Mouse (Mus musculus) heart, embryonic 14.5 days (tissue): ENCODE measurements around the gene Fam8a1. TPM values are rescaled to one million over a fixed set of nuclear protein-coding genes. Genes with fewer than 3 reads are reported as not detected.
A peak's percentile ranks its signal among the peaks of the same experiment; 100 is the strongest.

ENCODE experiments used
- ATAC-seq: fragments of 200-750 bp; cut with Nextera tagmentation; 2 replicates; pipeline ENCODE4 v1.8.0; 2017; ENCODE audit warnings: low read depth, moderate TSS enrichment; ENCODE audit not compliant: insufficient number of reproducible peaks, insufficient read depth, low FRiP score
- H3K27ac ChIP-seq, 2 experiments: fragments of 200-500 bp in 1 of 2; fragments of 300-500 bp in 1 of 2; sonication (generic) in 1 of 2; replicated peaks in 1 of 2; 2 replicates each; pipeline ENCODE4 v1.5.1; 2012 to 2014; ENCODE audit warnings: low read depth in 2 of 2, low read length in 2 of 2, control low read depth in 1 of 2, mild to moderate bottlenecking in 1 of 2, mixed read lengths in 1 of 2; ENCODE audit not compliant: control insufficient read depth in 1 of 2, insufficient read depth in 1 of 2
- H3K27me3 ChIP-seq: fragments of 300-500 bp; sonication (generic); 2 replicates; pipeline ENCODE4 v1.6.1; 2014; ENCODE audit warnings: mild to moderate bottlenecking, low read length, control low read depth; ENCODE audit not compliant: control insufficient read depth, insufficient read depth
- H3K36me3 ChIP-seq: fragments of 300-500 bp; sonication (generic); 2 replicates; pipeline ENCODE4 v1.6.1; 2014; ENCODE audit warnings: mild to moderate bottlenecking, control low read depth, low read length, mixed read lengths; ENCODE audit not compliant: control insufficient read depth, insufficient read depth
- H3K4me1 ChIP-seq, 2 experiments: fragments of 200-500 bp in 1 of 2; fragments of 300-500 bp in 1 of 2; sonication (generic) in 1 of 2; 2 replicates each; pipeline ENCODE4 v1.6.1; 2012 to 2014; ENCODE audit warnings: low read length in 2 of 2, control low read depth in 1 of 2, mixed read lengths in 1 of 2; ENCODE audit not compliant: control insufficient read depth in 2 of 2, insufficient read depth in 2 of 2
- H3K4me2 ChIP-seq: fragments of 300-500 bp; sonication (generic); 2 replicates; pipeline ENCODE4 v1.6.1; 2014; ENCODE audit warnings: mild to moderate bottlenecking, low read length
- H3K4me3 ChIP-seq, 2 experiments: fragments of 200-500 bp in 1 of 2; fragments of 300-500 bp in 1 of 2; sonication (generic) in 1 of 2; 2 replicates each; pipeline ENCODE4 v1.5.1; 2012 to 2014; ENCODE audit warnings: low read length in 2 of 2, mild to moderate bottlenecking in 2 of 2, control low read depth in 1 of 2, low read depth in 1 of 2, moderate library complexity in 1 of 2; ENCODE audit not compliant: control insufficient read depth in 1 of 2, insufficient read depth in 1 of 2
- H3K9ac ChIP-seq: fragments of 300-500 bp; sonication (generic); 2 replicates; pipeline ENCODE4 v1.6.1; 2014; ENCODE audit warnings: mild to moderate bottlenecking, low read length
- H3K9me3 ChIP-seq: fragments of 300-500 bp; sonication (generic); 2 replicates; pipeline ENCODE4 v1.6.1; 2016; ENCODE audit warnings: low read length, control low read depth; ENCODE audit not compliant: control insufficient read depth
- WGBS: fragments of 180-500 bp; shearing (Covaris S2); extraction: QIAGEN DNeasy Blood & Tissue Kit; methylation state at CpG from one replicate; pipeline ENCODE4 v1.1.7; 2014; 5-methylcytosine and 5-hydroxymethylcytosine counted together
- polyA plus RNA-seq: library from polyadenylated mRNA; unstranded; fragments of >200 nt; fragmentation: Nextera tagmentation; extraction: Ambion mirVana; gene quantifications from 2 replicates; pipeline ENCODE4 v1.2.1, GENCODE M21; 2014

Gene Fam8a1
- polyA plus RNA-seq, 1 experiment from 2014 or later = 11.6 TPM

DNA sequence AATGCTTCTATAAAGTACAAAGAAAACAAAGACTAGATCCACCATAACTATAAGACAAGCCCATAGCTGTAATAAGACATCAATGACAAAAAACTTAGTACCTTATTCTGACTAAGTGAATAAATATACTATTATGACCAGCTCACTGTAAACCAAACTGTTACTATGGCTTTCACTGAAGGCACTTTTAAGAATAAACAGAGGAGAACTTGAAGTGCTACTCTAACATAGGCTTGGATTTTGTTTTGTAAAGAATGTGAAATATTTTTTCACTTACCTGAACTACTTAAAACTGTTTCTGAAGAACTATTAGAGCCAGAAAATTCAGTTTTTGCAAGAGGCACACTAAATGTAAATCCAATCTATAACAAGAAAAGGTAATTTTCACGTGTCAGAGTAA is 30.1 kb downstream of the Fam8a1 start:
- Histone ChIP-seq H3K27me3 (no peaks in the 10 kb centered on the region), H3K9ac (no peak overlapping the region), H3K27ac (no peak overlapping the region), H3K9me3 (no peaks in the 10 kb centered on the region), H3K4me1 (no peaks in the 10 kb centered on the region), H3K4me2 (no peak overlapping the region), H3K36me3 (peaks cover 74% of the 10 kb centered on the region), H3K4me3 (no peak overlapping the region)
- 84% methylated on average over 1 of the region's 1 CpGs for WGBS
- ATAC-seq = no peak

DNA sequence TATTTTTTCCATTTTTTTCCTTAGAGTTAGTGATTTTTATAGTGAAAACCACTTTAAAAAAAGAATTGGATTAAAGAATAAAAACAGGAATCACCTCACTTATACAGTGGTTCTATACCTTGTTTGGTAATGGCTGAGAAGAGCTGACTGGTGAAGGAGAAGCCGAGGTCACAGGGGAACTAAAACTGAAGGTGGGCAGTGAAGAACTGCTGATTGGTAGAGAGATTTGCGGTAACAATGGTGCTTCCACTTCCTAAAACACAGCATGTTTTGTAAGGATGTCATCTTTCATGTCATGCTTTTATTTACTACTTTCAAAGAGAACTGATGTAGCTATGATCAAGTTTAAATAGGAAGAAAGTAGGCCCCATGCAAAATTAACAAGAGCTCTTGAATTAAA is 32.2 kb downstream of the Fam8a1 start:
- Histone ChIP-seq H3K4me1 (no peaks in the 10 kb centered on the region), H3K4me2 (no peak overlapping the region), H3K9me3 (no peaks in the 10 kb centered on the region), H3K4me3 (no peak overlapping the region), H3K27ac (no peak overlapping the region), H3K9ac (no peak overlapping the region), H3K36me3 (peaks cover 72% of the 10 kb centered on the region), H3K27me3 (no peaks in the 10 kb centered on the region)
- no peak for ATAC-seq
- WGBS = 69% methylated on average over 2 of the region's 2 CpGs

DNA sequence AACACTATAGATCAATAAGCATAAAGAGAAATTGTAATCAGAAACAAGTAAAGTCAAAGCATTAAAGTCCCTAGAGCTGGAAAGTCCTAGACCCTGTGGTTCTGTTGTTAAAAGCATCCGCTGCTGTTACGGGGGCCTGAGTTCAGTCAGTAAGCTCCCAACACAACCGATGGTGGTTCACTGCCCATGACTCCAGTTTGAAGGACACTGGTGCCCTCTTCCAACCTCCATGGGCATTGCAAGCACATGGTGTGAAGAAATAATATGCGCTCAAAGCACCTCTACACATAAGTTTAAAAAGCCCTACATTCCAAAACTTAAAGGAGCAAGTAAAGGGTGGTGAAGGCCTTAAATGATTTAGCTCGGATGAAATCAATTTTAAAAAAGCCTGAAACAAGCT is 33.8 kb downstream of the Fam8a1 start:
- H3K9me3 ChIP-seq = no peaks in the 10 kb centered on the region
- H3K4me2 ChIP-seq = no peak overlapping the region
- no peak overlapping the region for H3K9ac ChIP-seq
- H3K27me3 ChIP-seq = no peaks in the 10 kb centered on the region
- no peak overlapping the region for H3K27ac ChIP-seq
- ATAC-seq = no peak
- WGBS = 89% methylated on average over 5 of the region's 5 CpGs
- no peak overlapping the region for H3K4me3 ChIP-seq
- no peaks in the 10 kb centered on the region for H3K4me1 ChIP-seq
- peaks cover 72% of the 10 kb centered on the region for H3K36me3 ChIP-seq

DNA sequence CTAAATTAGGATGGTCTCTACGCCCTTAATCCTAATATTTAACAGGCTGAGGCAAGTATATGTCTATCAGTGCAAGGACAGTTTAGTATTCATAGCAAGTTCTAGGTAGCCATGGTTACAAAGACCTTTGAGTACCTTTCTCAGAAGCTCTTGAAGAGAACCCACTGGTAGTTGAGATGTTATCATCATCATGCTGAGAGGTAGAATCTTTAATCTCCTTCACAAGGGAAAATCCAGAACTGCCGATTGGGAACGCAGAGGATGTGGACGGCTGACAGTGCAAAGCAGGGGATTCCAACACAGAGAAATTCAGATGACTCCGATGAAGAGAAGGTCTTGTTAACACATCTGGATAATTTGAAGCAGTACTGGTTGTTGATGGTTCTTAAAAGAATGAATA is 44.2 kb downstream of the Fam8a1 start:
- H3K4me3 ChIP-seq = no peak overlapping the region
- H3K27me3 ChIP-seq = no peaks in the 10 kb centered on the region
- H3K9ac ChIP-seq = no peak overlapping the region
- H3K36me3 ChIP-seq = peaks cover 75% of the 10 kb centered on the region
- WGBS = 86% methylated on average over 5 of the region's 5 CpGs
- no peak overlapping the region for H3K27ac ChIP-seq
- no peaks in the 10 kb centered on the region for H3K9me3 ChIP-seq
- H3K4me2 ChIP-seq = no peak overlapping the region
- ATAC-seq = no peak
- 0 out of 4 replicates have a peak, but pooled peaks cover 0 to 2% of the 10 kb centered on the region in 2 experiments for H3K4me1 ChIP-seq

DNA sequence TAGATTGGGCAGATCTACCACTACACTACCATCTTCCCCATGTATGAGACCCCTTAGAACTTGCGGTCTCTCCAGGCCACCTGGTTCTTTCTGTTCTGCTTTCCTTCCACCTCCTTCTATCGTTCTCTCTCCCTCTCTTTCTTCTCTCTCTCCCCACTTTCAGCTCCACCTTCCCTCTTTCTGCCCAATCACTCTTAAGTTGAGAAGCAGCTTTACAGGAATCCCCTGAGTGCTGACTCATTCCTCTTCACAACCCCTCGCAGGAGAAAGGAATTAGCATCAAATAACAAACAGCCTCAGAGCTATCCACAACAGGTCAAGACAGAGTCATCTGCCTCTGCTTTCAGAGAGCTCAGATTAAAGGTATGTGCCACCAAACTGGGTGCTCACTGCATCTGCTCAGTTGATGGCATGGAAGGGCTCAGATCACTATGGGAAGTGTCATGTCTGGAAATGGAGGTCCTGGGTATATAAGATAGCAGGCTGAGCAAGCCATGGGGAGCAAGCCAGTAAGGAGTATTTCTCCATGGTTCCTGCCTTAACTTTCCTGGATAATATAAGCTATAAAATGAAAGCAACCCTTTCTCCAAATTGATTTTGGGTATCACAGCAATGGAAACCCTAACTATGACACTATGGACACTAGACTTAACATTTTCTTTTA is 46.8 kb downstream of the Fam8a1 start:
- H3K27me3 ChIP-seq = no peaks in the 10 kb centered on the region
- H3K4me1 ChIP-seq = 0 out of 4 replicates have a peak, but pooled peaks cover 0 to 2% of the 10 kb centered on the region in 2 experiments
- no peak overlapping the region for H3K4me3 ChIP-seq
- 60% methylated on average over 3 of the region's 3 CpGs for WGBS
- ATAC-seq = no peak
- H3K36me3 ChIP-seq = peaks cover 58% of the 10 kb centered on the region
- no peak overlapping the region for H3K9ac ChIP-seq
- H3K9me3 ChIP-seq = no peaks in the 10 kb centered on the region
- no peak overlapping the region for H3K4me2 ChIP-seq
- H3K27ac ChIP-seq = no peak overlapping the region

DNA sequence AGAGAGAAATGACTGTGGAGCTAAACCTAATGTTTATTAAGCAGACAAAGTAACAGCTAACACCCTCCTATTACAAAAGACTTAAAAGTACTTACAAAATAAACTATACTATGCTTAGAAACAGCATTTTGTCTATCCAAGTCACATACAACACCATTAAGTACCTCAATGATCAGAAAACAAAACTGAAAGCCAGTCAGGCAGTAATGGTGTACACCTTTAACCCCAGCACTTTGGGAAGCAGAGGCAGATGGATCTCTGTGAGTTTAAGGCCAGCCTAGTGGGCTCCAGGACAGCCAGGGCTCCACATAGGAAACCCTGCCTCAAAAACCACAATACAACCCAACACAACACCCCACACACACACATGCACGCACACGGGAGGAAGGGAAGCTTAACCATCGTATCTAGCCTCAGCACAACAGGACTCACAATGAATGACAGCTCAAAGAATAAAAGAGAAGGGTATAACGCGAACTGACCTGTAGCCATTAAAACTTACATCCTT is 49.6 kb downstream of the Fam8a1 start:
- Histone ChIP-seq H3K9me3 (no peaks in the 10 kb centered on the region), H3K9ac (no peak overlapping the region), H3K36me3 (peaks cover 32% of the 10 kb centered on the region), H3K27me3 (no peaks in the 10 kb centered on the region), H3K4me3 (no peak overlapping the region), H3K4me1 (0 out of 4 replicates have a peak, but pooled peaks cover 0 to 2% of the 10 kb centered on the region in 2 experiments), H3K27ac (no peak overlapping the region), H3K4me2 (no peak overlapping the region)
- WGBS = 85% methylated on average over 5 of the region's 5 CpGs
- no peak for ATAC-seq

DNA sequence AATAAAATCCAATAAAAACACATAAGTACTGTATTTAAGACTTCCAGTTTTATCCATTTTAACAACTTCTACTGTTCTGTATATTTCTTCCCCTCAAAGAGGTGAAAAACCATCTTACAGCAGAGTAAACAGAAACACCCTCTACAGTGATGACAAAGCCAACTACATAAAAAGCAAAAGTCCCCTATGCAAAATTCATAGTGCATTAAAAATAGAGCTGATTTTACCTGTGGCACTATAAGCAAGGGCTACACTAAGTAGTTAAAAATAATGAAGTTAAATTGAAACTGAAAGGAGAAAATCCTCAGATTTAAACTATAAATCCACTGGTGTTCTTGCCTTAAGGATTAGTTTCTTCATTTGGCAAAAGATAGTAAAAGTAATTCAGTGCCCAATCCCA is 51.7 kb downstream of the Fam8a1 start:
- Histone ChIP-seq H3K4me3 (no peak overlapping the region), H3K27ac (no peak overlapping the region), H3K36me3 (peaks cover 17% of the 10 kb centered on the region), H3K27me3 (no peaks in the 10 kb centered on the region), H3K9me3 (no peaks in the 10 kb centered on the region), H3K4me1 (peaks cover 0 to 19% of the 10 kb centered on the region in 2 experiments; a peak in 2 of 4 replicates), H3K4me2 (no peak overlapping the region), H3K9ac (no peak overlapping the region)
- ATAC-seq = no peak

GRCm38 (mm10) chr13:46724371-46724770 is 55.0 kb downstream of the Fam8a1 start:
- Histone ChIP-seq H3K4me2 (peak overlapping the region; percentile 87), H3K4me3 (no peak overlapping the region), H3K9me3 (no peaks in the 10 kb centered on the region), H3K27me3 (no peaks in the 10 kb centered on the region), H3K27ac (no peak overlapping the region), H3K36me3 (peaks cover 5% of the 10 kb centered on the region; the same call in 1 of the 2 replicates), H3K9ac (peak overlapping the region; percentile 48; the same call in 1 of the 2 replicates), H3K4me1 (peaks cover 0 to 17% of the 10 kb centered on the region in 2 experiments; a peak in 2 of 4 replicates)
- ATAC-seq = no peak
